Mouse (Mus musculus): ENCODE data around the gene Srrm2. TPM values are rescaled to one million over a fixed set of nuclear protein-coding genes. Genes with fewer than 3 reads are reported as not detected.

The Srrm2 gene
- 699 and 735 TPM in 2 replicates for total RNA-seq (2014; fragmentation: Nextera tagmentation)
- total RNA-seq (2017): 134 and 162 TPM in 2 replicates

- ATAC-seq (replicated peaks; ENCODE audit: low FRiP score, low TSS enrichment, poor library complexity, severe bottlenecking): peak; percentile 60
These were observed at the start of gene Srrm2 for GRCm38 (mm10) chr17:23790269-23791078. Gene Srrm2, plus strand, starts transcription at chr17:23790532.

- ATAC-seq (replicated peaks; ENCODE audit: low FRiP score, low TSS enrichment, poor library complexity, severe bottlenecking): peak; percentile 57
These were observed 49.7 kb upstream of the Srrm2 start, which contains the start of gene Paqr4 for GRCm38 (mm10) chr17:23740598-23741021. Gene Paqr4, minus strand, starts transcription at chr17:23740867.

DNA sequence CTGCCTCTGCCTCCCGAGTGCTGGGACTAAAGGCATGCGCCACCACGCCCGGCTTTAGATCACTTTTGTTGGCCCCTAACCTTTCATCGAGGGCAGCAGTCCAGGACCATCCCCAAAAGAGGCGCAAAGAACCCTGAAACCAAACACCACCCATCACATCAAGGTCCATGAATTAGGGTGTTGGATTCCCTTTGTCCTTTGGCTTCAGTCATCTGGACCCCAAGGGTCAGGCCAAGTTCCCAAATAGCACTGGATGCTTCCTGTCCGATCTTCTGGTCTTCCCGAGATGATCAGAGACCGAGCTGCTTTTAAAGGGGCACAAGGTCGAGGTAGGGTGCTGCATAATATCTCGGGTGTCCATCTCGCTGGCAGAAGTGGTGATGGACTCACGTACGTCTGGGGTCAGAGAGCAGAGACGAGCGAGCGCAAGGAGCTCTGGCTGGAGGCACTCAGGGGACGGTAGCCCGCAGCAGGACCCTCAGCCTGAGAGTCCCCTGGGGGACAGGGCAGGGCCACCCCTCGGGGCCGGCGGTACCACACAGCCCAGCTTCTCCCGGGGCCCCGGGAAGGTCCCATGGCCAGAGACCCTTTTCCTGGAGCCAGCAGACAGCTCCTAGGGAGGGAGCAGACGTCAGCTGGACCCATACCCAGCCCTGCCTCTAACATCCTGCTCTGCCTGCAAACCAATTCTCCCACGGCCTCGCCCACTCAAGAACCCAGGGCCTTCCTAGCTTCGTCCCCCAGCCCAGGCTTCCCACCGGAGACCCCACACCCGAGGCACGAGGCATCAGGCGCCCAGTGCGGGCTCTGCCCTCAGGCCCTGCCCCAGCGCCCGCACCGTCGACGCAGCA lies 48.7 kb upstream of the Srrm2 start:
- ATAC-seq (replicated peaks; ENCODE audit: low FRiP score, low TSS enrichment, poor library complexity, severe bottlenecking): no peak

DNA sequence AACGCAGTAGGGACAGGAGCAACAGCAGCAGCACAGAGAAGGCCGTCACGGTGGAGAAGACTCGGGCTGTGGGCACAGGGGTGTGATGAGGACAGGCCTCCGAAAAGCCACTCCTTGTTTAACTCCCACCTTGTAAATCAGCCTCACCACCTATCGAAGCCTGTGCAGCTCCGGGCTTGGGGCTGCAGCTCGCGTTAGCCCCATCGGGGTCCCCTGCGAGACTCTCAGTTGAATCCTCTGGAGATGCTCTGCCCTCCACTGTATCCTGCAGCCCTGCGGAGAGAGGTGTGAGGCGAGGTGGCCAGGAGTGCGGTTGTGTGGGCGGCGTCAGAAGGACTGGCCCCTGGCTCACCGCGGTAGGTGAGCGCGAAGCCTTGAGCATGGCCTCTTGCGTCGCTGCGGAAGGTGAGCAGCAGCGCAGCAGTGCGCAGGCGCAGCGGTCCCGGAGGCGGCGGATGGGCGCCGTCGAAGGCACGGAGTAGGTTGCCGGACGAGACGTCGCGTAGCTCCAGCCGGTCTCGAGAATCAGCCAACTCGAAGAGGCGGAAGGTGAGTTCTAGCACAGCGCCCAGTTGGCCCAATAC lies 48.0 kb upstream of the Srrm2 start:
- no peak for ATAC-seq (replicated peaks; ENCODE audit: low FRiP score, low TSS enrichment, poor library complexity, severe bottlenecking)

GRCm38 (mm10) chr17:23742941-23743340 lies 47.4 kb upstream of the Srrm2 start:
- no peak for ATAC-seq (replicated peaks; ENCODE audit: low FRiP score, low TSS enrichment, poor library complexity, severe bottlenecking)

- ATAC-seq (replicated peaks; ENCODE audit: low FRiP score, low TSS enrichment, poor library complexity, severe bottlenecking): no peak
These were observed 46.3 kb upstream of the Srrm2 start for GRCm38 (mm10) chr17:23744076-23744475.

DNA sequence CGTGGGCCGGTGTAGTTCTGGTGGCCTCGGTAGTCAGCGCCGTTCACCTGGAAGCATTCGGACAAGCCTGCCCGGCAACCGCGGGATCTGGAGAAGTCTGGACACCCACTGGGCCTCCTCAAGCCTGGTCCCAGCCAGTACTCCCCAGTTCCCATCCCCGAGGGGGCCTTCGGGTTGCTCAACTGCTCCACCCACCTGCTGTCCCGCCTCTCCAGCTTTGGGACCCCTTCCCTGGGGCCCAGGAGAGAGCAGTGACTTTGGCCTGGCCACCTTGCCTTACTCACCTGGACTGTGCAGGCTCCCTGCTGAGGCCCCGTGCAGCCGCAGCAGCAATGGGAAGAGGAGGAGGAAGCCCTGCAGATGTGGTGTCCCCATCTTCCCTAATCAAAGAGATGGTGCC lies 45.7 kb upstream of the Srrm2 start:
- no peak for ATAC-seq (replicated peaks; ENCODE audit: low FRiP score, low TSS enrichment, poor library complexity, severe bottlenecking)

GRCm38 (mm10) chr17:23745301-23746251 lies 44.8 kb upstream of the Srrm2 start, which contains the start of gene Kremen2:
Gene Kremen2, minus strand, starts transcription at chr17:23745833.
- ATAC-seq (replicated peaks; ENCODE audit: low FRiP score, low TSS enrichment, poor library complexity, severe bottlenecking): no peak

DNA sequence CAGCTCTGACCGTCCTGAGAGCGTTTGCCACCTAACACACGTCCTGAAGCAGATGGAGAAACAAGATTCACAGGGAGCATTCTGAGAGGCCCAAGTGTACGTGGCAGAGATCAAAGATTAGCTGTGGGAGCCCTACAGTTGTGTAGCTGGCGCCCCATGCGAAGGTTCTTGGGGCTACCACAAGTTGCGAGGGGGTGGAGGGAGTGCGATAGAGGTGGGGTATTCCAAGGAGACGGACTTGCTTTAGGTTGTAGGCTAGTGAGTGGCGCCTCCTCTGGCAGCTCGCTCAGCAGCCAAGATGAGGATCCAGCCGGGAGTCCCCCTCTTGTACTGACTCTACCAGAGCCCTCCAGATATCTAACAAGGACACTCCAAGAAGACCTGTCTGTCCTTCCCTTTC lies 44.0 kb upstream of the Srrm2 start:
- no peak for ATAC-seq (replicated peaks; ENCODE audit: low FRiP score, low TSS enrichment, poor library complexity, severe bottlenecking)

DNA sequence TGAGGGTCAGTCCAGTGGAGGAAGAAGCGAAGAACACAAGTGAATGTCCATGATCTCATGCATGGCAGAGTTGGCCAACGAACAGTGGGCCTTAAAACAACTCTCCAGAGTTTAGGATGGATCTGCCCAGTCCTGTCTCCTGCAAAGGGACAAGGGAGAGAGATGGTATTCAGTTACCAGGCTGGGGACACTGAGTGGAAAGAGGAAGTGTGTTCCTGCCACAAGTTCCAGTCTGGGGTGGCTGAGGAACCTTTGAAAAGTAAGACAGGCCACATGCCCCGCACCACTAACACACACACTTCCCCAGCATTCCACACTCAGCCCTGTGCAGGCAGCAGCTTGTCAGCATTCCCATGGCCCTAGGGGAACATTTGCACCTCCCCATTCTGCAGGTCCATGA lies 43.6 kb upstream of the Srrm2 start:
- ATAC-seq (replicated peaks; ENCODE audit: low FRiP score, low TSS enrichment, poor library complexity, severe bottlenecking): no peak

DNA sequence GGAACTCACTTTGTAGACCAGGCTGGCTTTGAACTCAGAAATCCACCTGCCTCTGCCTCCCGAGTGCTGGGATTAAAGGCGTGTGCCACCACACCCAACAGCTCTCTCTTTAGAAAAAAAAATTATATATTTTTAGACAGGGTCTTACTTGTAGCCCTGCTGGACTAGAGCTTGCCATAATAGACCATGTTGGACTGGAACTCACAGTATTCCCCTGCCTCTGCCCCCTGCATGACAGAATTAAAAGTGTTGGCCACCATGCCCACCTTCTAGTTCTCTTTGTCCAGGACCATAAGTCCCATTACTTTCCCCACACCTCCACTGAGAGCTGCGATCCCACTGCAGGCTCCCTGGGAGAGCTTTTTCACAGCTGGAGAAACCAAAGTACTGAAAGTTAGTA lies 42.9 kb upstream of the Srrm2 start:
- no peak for ATAC-seq (replicated peaks; ENCODE audit: low FRiP score, low TSS enrichment, poor library complexity, severe bottlenecking)

DNA sequence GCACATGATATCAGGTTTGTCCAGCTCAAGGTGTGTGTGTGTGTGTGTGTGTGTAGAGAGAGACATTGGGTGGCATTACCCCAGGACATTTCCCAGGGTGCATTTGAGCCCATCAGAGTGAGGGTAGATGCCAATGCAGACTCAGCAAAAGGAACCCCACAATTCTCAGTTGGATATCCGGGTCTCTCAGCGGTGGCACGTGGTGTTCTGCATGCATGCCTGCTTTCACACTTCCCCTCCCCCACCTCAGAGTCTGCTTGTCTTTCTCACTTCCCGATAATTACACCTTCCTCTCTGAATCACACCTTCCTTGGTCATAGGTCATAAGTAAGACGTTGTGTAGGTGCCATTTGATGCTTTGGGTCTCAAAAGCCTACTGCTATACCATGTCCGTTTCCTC lies 42.3 kb upstream of the Srrm2 start:
- ATAC-seq (replicated peaks; ENCODE audit: low FRiP score, low TSS enrichment, poor library complexity, severe bottlenecking): no peak

- ATAC-seq (replicated peaks; ENCODE audit: low FRiP score, low TSS enrichment, poor library complexity, severe bottlenecking): peak; percentile 63
These were observed 41.5 kb upstream of the Srrm2 start for GRCm38 (mm10) chr17:23748631-23749391.

DNA sequence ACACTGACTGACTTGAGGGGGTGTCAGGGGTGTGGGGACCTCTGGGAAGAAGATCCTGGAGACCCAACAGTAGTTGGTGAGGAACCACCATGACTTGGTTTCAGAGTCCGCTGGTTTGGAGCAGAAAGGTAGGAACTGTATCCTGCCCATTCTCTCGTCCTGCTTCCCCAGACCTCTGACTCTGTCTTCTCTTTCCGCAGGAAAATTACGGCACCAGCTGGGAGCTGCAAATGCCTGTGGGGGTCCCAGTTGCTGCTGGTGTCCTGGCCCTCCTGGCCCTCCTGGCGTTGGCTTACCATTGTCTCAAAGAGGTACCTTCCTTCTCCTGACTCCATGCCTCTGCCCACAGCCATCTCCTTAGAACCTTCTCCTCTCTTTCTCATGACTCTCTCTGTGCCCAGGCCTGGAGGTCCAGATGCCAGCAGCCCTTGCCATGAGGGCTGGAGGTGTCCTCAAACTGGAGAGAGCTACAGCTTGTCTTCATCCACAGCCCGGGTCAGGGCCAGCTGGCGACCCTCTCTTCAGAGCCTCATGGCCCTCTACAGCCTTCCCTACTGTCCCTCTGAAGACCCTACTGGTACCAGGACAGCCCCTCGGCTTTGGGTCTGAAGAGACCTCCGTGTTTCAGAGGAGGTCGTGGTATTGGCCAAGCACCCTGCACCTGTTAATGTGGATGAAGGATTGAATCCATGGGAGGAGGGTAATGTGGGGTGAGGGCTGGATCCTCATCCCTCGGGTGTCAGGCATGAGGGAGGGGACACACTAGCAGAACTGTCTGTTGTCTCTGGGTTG lies 40.7 kb upstream of the Srrm2 start:
- no peak for ATAC-seq (replicated peaks; ENCODE audit: low FRiP score, low TSS enrichment, poor library complexity, severe bottlenecking)

GRCm38 (mm10) chr17:23755689-23756088 lies 34.6 kb upstream of the Srrm2 start:
- no peak for ATAC-seq (replicated peaks; ENCODE audit: low FRiP score, low TSS enrichment, poor library complexity, severe bottlenecking)

GRCm38 (mm10) chr17:23757581-23757980 lies 32.8 kb upstream of the Srrm2 start:
- no peak for ATAC-seq (replicated peaks; ENCODE audit: low FRiP score, low TSS enrichment, poor library complexity, severe bottlenecking)

DNA sequence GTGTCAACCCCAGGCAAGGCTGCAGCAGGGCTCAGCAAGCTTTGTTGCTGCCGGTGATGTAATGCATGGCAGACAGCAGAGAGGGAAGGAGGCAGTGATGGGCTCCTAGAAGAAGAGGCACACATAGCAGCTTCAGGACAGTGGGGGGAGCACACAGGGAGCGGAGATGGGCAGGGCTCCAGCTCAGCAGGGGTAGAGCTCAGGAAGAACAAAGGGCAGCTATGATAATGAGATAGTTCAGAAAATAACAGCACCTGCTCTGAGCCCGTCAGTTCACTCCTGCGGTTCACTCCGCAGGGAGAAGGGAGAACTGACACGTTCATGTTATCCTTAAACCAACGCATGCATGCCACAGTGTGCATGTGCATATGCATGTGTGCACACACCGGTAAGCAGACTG lies 31.5 kb upstream of the Srrm2 start:
- ATAC-seq (replicated peaks; ENCODE audit: low FRiP score, low TSS enrichment, poor library complexity, severe bottlenecking): no peak

GRCm38 (mm10) chr17:23760231-23760630 lies 30.1 kb upstream of the Srrm2 start:
- ATAC-seq (replicated peaks; ENCODE audit: low FRiP score, low TSS enrichment, poor library complexity, severe bottlenecking): no peak

Data from megakaryocyte-erythroid progenitor cell, adult 5-6 weeks (primary cell).